8 mouse cellular contexts compared by ENCODE assay signal in genomic region chr5:142816811-142817523, GRCm38 (mm10). TPM values are rescaled to one million over a fixed set of nuclear protein-coding genes. Genes with fewer than 3 reads are reported as not detected.
DNase-seq lines count a peak whose midpoint lies in the region; ATAC-seq and TF ChIP-seq lines count a peak whose summit lies in the region.

No protein-coding gene starts in this region.

- peaks cover 31% of the 10 kb centered on the region for H3K36me3 ChIP-seq in embryonic facial prominence, embryonic 13.5 days
- 0 out of 2 replicates have a peak, but pooled peaks cover 2% of the 10 kb centered on the region for H3K36me3 ChIP-seq in heart, embryonic 13.5 days
- no peaks in the 10 kb centered on the region for H3K36me3 ChIP-seq in kidney, postnatal 0 days (ENCODE audit: insufficient read depth, low read length)
- no peaks in the 10 kb centered on the region for H3K36me3 ChIP-seq in liver, embryonic 13.5 days
- H3K36me3 ChIP-seq in neural tube, embryonic 13.5 days: 0 out of 2 replicates have a peak, but pooled peaks cover 3% of the 10 kb centered on the region

- H3K9me3 ChIP-seq in embryonic facial prominence, embryonic 13.5 days: no peaks in the 10 kb centered on the region
- H3K9me3 ChIP-seq in heart, embryonic 13.5 days: no peaks in the 10 kb centered on the region
- H3K9me3 ChIP-seq in kidney, postnatal 0 days (replicated peaks; ENCODE audit: low read length): no peaks in the 10 kb centered on the region
- no peaks in the 10 kb centered on the region for H3K9me3 ChIP-seq in liver, embryonic 13.5 days (replicated peaks)
- no peaks in the 10 kb centered on the region for H3K9me3 ChIP-seq in neural tube, embryonic 13.5 days

- under 1% methylated on average over 71 of the region's 71 CpGs for WGBS in embryonic facial prominence, embryonic 13.5 days
- under 1% methylated on average over 67 of the region's 71 CpGs for WGBS in heart, embryonic 13.5 days
- 1% methylated on average over 71 of the region's 71 CpGs for WGBS in kidney, postnatal 0 days
- WGBS in liver, embryonic 13.5 days (ENCODE audit: insufficient replicate concordance): under 1% methylated on average over 71 of the region's 71 CpGs
- 1% methylated on average over 71 of the region's 71 CpGs for WGBS in neural tube, embryonic 13.5 days

- no peak for ATAC-seq in embryonic facial prominence, embryonic 13.5 days (ENCODE audit: insufficient number of reproducible peaks, insufficient read depth, low FRiP score, low TSS enrichment, low read depth)
- no peak for ATAC-seq in heart, embryonic 13.5 days (ENCODE audit: extremely low read depth, insufficient number of reproducible peaks, low FRiP score, low TSS enrichment)
- no peak for ATAC-seq in kidney, postnatal 0 days (replicated peaks; ENCODE audit: low FRiP score, low read depth)
- ATAC-seq in liver, embryonic 13.5 days (ENCODE audit: low read depth): no peak
- ATAC-seq in neural tube, embryonic 13.5 days (ENCODE audit: low read depth): no peak

- DNase-seq in spleen, adult 18-20 months: peak; percentile 42 to 65
- no peak for DNase-seq in spleen, adult 12 weeks (ENCODE audit: low spot score)
- DNase-seq in kidney, postnatal 0 days (ENCODE audit: low spot score): peak; percentile 79
- no peak for DNase-seq in liver, embryonic 13.5 days
- peak; percentile 52 for DNase-seq in thymus, postnatal 25 days

- peak overlapping the region; percentile 98 for H3K4me3 ChIP-seq in embryonic facial prominence, embryonic 13.5 days
- peak overlapping the region; percentile 94 for H3K4me3 ChIP-seq in heart, embryonic 13.5 days
- peak overlapping the region; percentile 93 for H3K4me3 ChIP-seq in kidney, postnatal 0 days (replicated peaks; ENCODE audit: low read depth, low read length)
- H3K4me3 ChIP-seq in liver, embryonic 13.5 days (replicated peaks): peak overlapping the region; percentile 64
- peak overlapping the region; percentile 97 for H3K4me3 ChIP-seq in neural tube, embryonic 13.5 days

- H3K27ac ChIP-seq in embryonic facial prominence, embryonic 13.5 days: peak overlapping the region; percentile 100
- peak overlapping the region; percentile 100 for H3K27ac ChIP-seq in heart, embryonic 13.5 days (replicated peaks)
- peak overlapping the region; percentile 100 for H3K27ac ChIP-seq in kidney, postnatal 0 days
- peak overlapping the region; percentile 91 for H3K27ac ChIP-seq in liver, embryonic 13.5 days
- H3K27ac ChIP-seq in neural tube, embryonic 13.5 days (replicated peaks): peak overlapping the region; percentile 100

- TF ChIP-seq CTCF in kidney, postnatal 0 days (IDR thresholded peaks at IDR 0.05; ENCODE audit: low read depth): peak; percentile 37

- peaks cover 17% of the 10 kb centered on the region for H3K4me1 ChIP-seq in embryonic facial prominence, embryonic 13.5 days
- H3K4me1 ChIP-seq in heart, embryonic 13.5 days: peaks cover 18% of the 10 kb centered on the region
- peaks cover 16% of the 10 kb centered on the region for H3K4me1 ChIP-seq in kidney, postnatal 0 days (replicated peaks; ENCODE audit: insufficient read depth, low read length)
- H3K4me1 ChIP-seq in liver, embryonic 13.5 days (replicated peaks): peaks cover 56% of the 10 kb centered on the region
- H3K4me1 ChIP-seq in neural tube, embryonic 13.5 days (replicated peaks): peaks cover 18% of the 10 kb centered on the region

- H3K4me2 ChIP-seq in embryonic facial prominence, embryonic 13.5 days: peak overlapping the region; percentile 97
- H3K4me2 ChIP-seq in heart, embryonic 13.5 days: peak overlapping the region; percentile 92
- H3K4me2 ChIP-seq in kidney, postnatal 0 days (ENCODE audit: low read length): peak overlapping the region; percentile 81
- peak overlapping the region; percentile 68 for H3K4me2 ChIP-seq in liver, embryonic 13.5 days
- peak overlapping the region; percentile 99 for H3K4me2 ChIP-seq in neural tube, embryonic 13.5 days

- no peaks in the 10 kb centered on the region for H3K27me3 ChIP-seq in embryonic facial prominence, embryonic 13.5 days
- no peaks in the 10 kb centered on the region for H3K27me3 ChIP-seq in heart, embryonic 13.5 days (replicated peaks)
- no peaks in the 10 kb centered on the region for H3K27me3 ChIP-seq in kidney, postnatal 0 days (ENCODE audit: insufficient read depth, low read length)
- H3K27me3 ChIP-seq in liver, embryonic 13.5 days: peaks cover 100% of the 10 kb centered on the region
- no peaks in the 10 kb centered on the region for H3K27me3 ChIP-seq in neural tube, embryonic 13.5 days

- H3K9ac ChIP-seq in embryonic facial prominence, embryonic 13.5 days: peak overlapping the region; percentile 100
- peak overlapping the region; percentile 100 for H3K9ac ChIP-seq in heart, embryonic 13.5 days
- H3K9ac ChIP-seq in kidney, postnatal 0 days (ENCODE audit: low read depth, low read length): peak overlapping the region; percentile 98
- H3K9ac ChIP-seq in liver, embryonic 13.5 days: peak overlapping the region; percentile 77
- H3K9ac ChIP-seq in neural tube, embryonic 13.5 days: peak overlapping the region; percentile 99

RNA-seq across cellular contexts. Expression of gene Tnrc18, which starts 0.5 kb away (rescaled TPM):
- 44.0 and 55.7 TPM in 2 replicates for polyA plus RNA-seq in embryonic facial prominence, embryonic 13.5 days (2015; fragmentation: Nextera tagmentation; extraction: Ambion mirVana)
- polyA plus RNA-seq in heart, embryonic 13.5 days (2015; fragmentation: Nextera tagmentation; extraction: Ambion mirVana): 15.9 and 18.6 TPM in 2 replicates
- 16.3 and 18.4 TPM in 2 replicates for polyA plus RNA-seq in kidney, postnatal 0 days (2015; fragmentation: Nextera tagmentation; extraction: Ambion mirVana)
- polyA plus RNA-seq in liver, embryonic 13.5 days (2015; fragmentation: Nextera tagmentation; extraction: Ambion mirVana): 2.4 and 2.5 TPM in 2 replicates
- polyA plus RNA-seq in neural tube, embryonic 13.5 days (2015; fragmentation: Nextera tagmentation; extraction: Ambion mirVana): 30.3 and 31.1 TPM in 2 replicates

Comparison
In these comparisons a context has a peak if more than half of its experiments do, and no peak if none do; other contexts are left out.
1. DNase-seq: peak in spleen, adult 18-20 months (2 of 2), kidney, postnatal 0 days (single experiment) and thymus, postnatal 25 days (single experiment); none in spleen, adult 12 weeks (single experiment) and liver, embryonic 13.5 days (single experiment).
2. Peak in every context shown above with its lines, with median percentiles within 50 percentile points of each other: H3K27ac ChIP-seq, H3K4me2 ChIP-seq, H3K4me3 ChIP-seq and H3K9ac ChIP-seq.